In genomic region chr7:45538163-45539041, GRCm38 (mm10) we compare ENCODE assay signal across 10 mouse cellular contexts. TPM values are rescaled to one million over a fixed set of nuclear protein-coding genes. Genes with fewer than 3 reads are reported as not detected.
A peak's percentile ranks its signal among the peaks of the same experiment; 100 is the strongest.
DNase-seq lines count a peak whose midpoint lies in the region; ATAC-seq and TF ChIP-seq lines count a peak whose summit lies in the region.
"Had no signal": no experiment of that assay in that cellular context is flagged by ENCODE, and none has a peak within 500 bp of the region (broad histone marks: within the 10 kb centered on the region; RNA-seq: fewer than 3 reads in every experiment).

No protein-coding gene starts in this region.

- H3K4me2 ChIP-seq in lung, embryonic 14.5 days: peak overlapping the region; percentile 73

- no peaks in the 10 kb centered on the region for H3K36me3 ChIP-seq in thymus, adult 2 months (ENCODE audit: control insufficient read depth, insufficient read depth, low read length)
- H3K36me3 ChIP-seq in lung, embryonic 14.5 days (ENCODE audit: insufficient read depth): no peaks in the 10 kb centered on the region
- H3K36me3 ChIP-seq: G1E had no signal

- no peak overlapping the region for H3K27ac ChIP-seq in thymus, adult 2 months (ENCODE audit: control insufficient read depth, insufficient read depth, low read length)
- H3K27ac ChIP-seq in embryonic fibroblast, embryonic 13.5 days (ENCODE audit: insufficient read depth, low read length): no peak overlapping the region
- H3K27ac ChIP-seq in lung, embryonic 14.5 days (ENCODE audit: low read depth): no peak overlapping the region
- peak overlapping the region; percentile 19; the same call in 1 of the 2 replicates for H3K27ac ChIP-seq in olfactory bulb, adult 2 months (ENCODE audit: insufficient read depth, low read depth, low read length)

- TF ChIP-seq CTCF in thymus, adult 2 months (IDR thresholded peaks at IDR 0.05; ENCODE audit: borderline replicate concordance, control insufficient read depth, extremely low read depth, insufficient read depth, low read length, poor library complexity): no peak
- no peak for TF ChIP-seq CTCF in embryonic fibroblast, embryonic 13.5 days (IDR thresholded peaks at IDR 0.05; ENCODE audit: borderline replicate concordance, insufficient read depth, low read length)
- peak; percentile 55 for TF ChIP-seq CTCF in lung, embryonic 14.5 days (IDR thresholded peaks at IDR 0.05; ENCODE audit: low read depth)
- TF ChIP-seq CTCF in olfactory bulb, adult 2 months (IDR thresholded peaks at IDR 0.05; ENCODE audit: insufficient read depth, low read depth, low read length): no peak

- H3K9ac ChIP-seq in lung, embryonic 14.5 days: peak overlapping the region; percentile 45

- peaks cover 11% of the 10 kb centered on the region for H3K4me1 ChIP-seq in thymus, adult 2 months (replicated peaks; ENCODE audit: control insufficient read depth, insufficient read depth, low read length)
- H3K4me1 ChIP-seq in embryonic fibroblast, embryonic 13.5 days (ENCODE audit: control insufficient read depth, insufficient read depth, low read length): no peaks in the 10 kb centered on the region
- H3K4me1 ChIP-seq in lung, embryonic 14.5 days (ENCODE audit: insufficient read depth): peaks cover 5% of the 10 kb centered on the region; the same call in 1 of the 2 replicates
- peaks cover 8% of the 10 kb centered on the region; the same call in 1 of the 2 replicates for H3K4me1 ChIP-seq in olfactory bulb, adult 2 months (ENCODE audit: control insufficient read depth, insufficient read depth, low read length)

- no peak for DNase-seq in thymus, adult 2 months
- no peak for DNase-seq in thymus, postnatal 14 days
- peak; percentile 54 for DNase-seq in heart, postnatal 4 days
- peak; percentile 49 to 69 for DNase-seq in layer of hippocampus, postnatal 10 days (ENCODE audit: low spot score in 2 of 2)
- DNase-seq in lung, embryonic 14.5 days: peak; percentile 75
- no peak for DNase-seq in adipocyte (ENCODE audit: low spot score)

- ATAC-seq in lung, embryonic 14.5 days (ENCODE audit: insufficient read depth): peak; percentile 83

- no peaks in the 10 kb centered on the region for H3K9me3 ChIP-seq in lung, embryonic 14.5 days (ENCODE audit: low read depth, low read length)
- H3K9me3 ChIP-seq: G1E had no signal

- H3K4me3 ChIP-seq in thymus, adult 2 months (ENCODE audit: control insufficient read depth, insufficient read depth, low read length): peak overlapping the region; percentile 39
- peak overlapping the region; percentile 49 for H3K4me3 ChIP-seq in embryonic fibroblast, embryonic 13.5 days (ENCODE audit: insufficient read depth, low read length)
- H3K4me3 ChIP-seq in lung, embryonic 14.5 days (ENCODE audit: low read depth, low read length): peak overlapping the region; percentile 46
- peak overlapping the region; percentile 69 for H3K4me3 ChIP-seq in olfactory bulb, adult 2 months (ENCODE audit: insufficient read depth, low read depth, low read length)

- TF ChIP-seq POLR2A in thymus, adult 2 months (IDR thresholded peaks at IDR 0.05; ENCODE audit: control insufficient read depth, extremely low read depth, insufficient read depth, low read length, poor library complexity): no peak
- no peak for TF ChIP-seq POLR2A in embryonic fibroblast, embryonic 13.5 days (IDR thresholded peaks at IDR 0.05; ENCODE audit: low read depth, low read length)
- no peak for TF ChIP-seq POLR2A in olfactory bulb, adult 2 months (IDR thresholded peaks at IDR 0.05; ENCODE audit: insufficient read depth, low read depth, low read length)

- H3K27me3 ChIP-seq in thymus, adult 2 months (ENCODE audit: control insufficient read depth, insufficient read depth, low read length): no peaks in the 10 kb centered on the region
- no peaks in the 10 kb centered on the region for H3K27me3 ChIP-seq in lung, embryonic 14.5 days (ENCODE audit: insufficient read depth, low read length)

- 19% methylated on average over 29 of the region's 29 CpGs for WGBS in thymus, adult 2 months
- WGBS in lung, embryonic 14.5 days: 3% methylated on average over 29 of the region's 29 CpGs
- 4% methylated on average over 29 of the region's 29 CpGs for WGBS in olfactory bulb, adult 2 months

RNA-seq across cellular contexts. Expression of gene Plekha4, which starts 12.3 kb away (rescaled TPM):
- 9.7 and 12.3 TPM in 2 replicates for polyA plus RNA-seq in thymus, adult 2 months (2012; rRNA removed)
- 9.1 and 11.4 TPM in 2 replicates for polyA plus RNA-seq in embryonic fibroblast, embryonic 13.5 days (2011; ENCODE audit: insufficient read length, low read depth, missing spikeins)
- total RNA-seq in heart, postnatal 4 days (2021): 1 to 10 TPM; 3.6 to 4.0 TPM
- total RNA-seq in layer of hippocampus, postnatal 10 days (2021): under 1 TPM; 0.80 to 0.94 TPM
- 1.9 and 2.1 TPM in 2 replicates for polyA plus RNA-seq in lung, embryonic 14.5 days (2014; fragmentation: Nextera tagmentation; extraction: Ambion mirVana)
- not detected in 2 replicates for polyA plus RNA-seq in olfactory bulb, adult 2 months (2012; ENCODE audit: insufficient read depth, insufficient read length, low replicate concordance, missing spikeins)

RNA-seq across cellular contexts. Expression of gene Ppp1r15a, which starts 12.3 kb away (rescaled TPM):
- polyA plus RNA-seq in thymus, adult 2 months (2012; rRNA removed): 27.6 and 35.3 TPM in 2 replicates
- polyA plus RNA-seq in embryonic fibroblast, embryonic 13.5 days (2011; ENCODE audit: insufficient read length, low read depth, missing spikeins): 31.7 and 35.9 TPM in 2 replicates
- 10 to 100 TPM; 40.7 to 42.1 TPM for total RNA-seq in heart, postnatal 4 days (2021)
- total RNA-seq in layer of hippocampus, postnatal 10 days (2021): 10 to 100 TPM; 23.6 to 29.3 TPM
- 15.6 and 17.5 TPM in 2 replicates for polyA plus RNA-seq in lung, embryonic 14.5 days (2014; fragmentation: Nextera tagmentation; extraction: Ambion mirVana)
- polyA plus RNA-seq in olfactory bulb, adult 2 months (2012; ENCODE audit: insufficient read depth, insufficient read length, low replicate concordance, missing spikeins): not detected in 2 replicates

RNA-seq across cellular contexts. Expression of gene Hsd17b14, which starts 16.3 kb away (rescaled TPM):
- polyA plus RNA-seq in thymus, adult 2 months (2012; rRNA removed): 2.2 and 2.6 TPM in 2 replicates
- polyA plus RNA-seq in embryonic fibroblast, embryonic 13.5 days (2011; ENCODE audit: insufficient read length, low read depth, missing spikeins): not detected in 2 replicates
- under 1 TPM in 1 of 2 experiments, not detected in 1; 0.20 TPM for total RNA-seq in heart, postnatal 4 days (2021)
- not detected for total RNA-seq in layer of hippocampus, postnatal 10 days (2021)
- 0.57 and 0.66 TPM in 2 replicates for polyA plus RNA-seq in lung, embryonic 14.5 days (2014; fragmentation: Nextera tagmentation; extraction: Ambion mirVana)
- polyA plus RNA-seq in olfactory bulb, adult 2 months (2012; ENCODE audit: insufficient read depth, insufficient read length, low replicate concordance, missing spikeins): not detected in 2 replicates
- total RNA-seq: neutrophil, adult 5-6 weeks had no signal

RNA-seq across cellular contexts. Expression of gene Nucb1, which starts 28.2 kb away (rescaled TPM):
- polyA plus RNA-seq in thymus, adult 2 months (2012; rRNA removed): 204 and 216 TPM in 2 replicates
- polyA plus RNA-seq in embryonic fibroblast, embryonic 13.5 days (2011; ENCODE audit: insufficient read length, low read depth, missing spikeins): 409 and 447 TPM in 2 replicates
- 100 to 1,000 TPM; 121 to 131 TPM for total RNA-seq in heart, postnatal 4 days (2021)
- 100 to 1,000 TPM; 107 to 117 TPM for total RNA-seq in layer of hippocampus, postnatal 10 days (2021)
- 194 and 201 TPM in 2 replicates for polyA plus RNA-seq in lung, embryonic 14.5 days (2014; fragmentation: Nextera tagmentation; extraction: Ambion mirVana)
- polyA plus RNA-seq in olfactory bulb, adult 2 months (2012; ENCODE audit: insufficient read depth, insufficient read length, low replicate concordance, missing spikeins): not detected in 2 replicates

RNA-seq across cellular contexts. Expression of gene Bcat2, which starts 31.6 kb away (rescaled TPM):
- polyA plus RNA-seq in thymus, adult 2 months (2012; rRNA removed): 140 and 173 TPM in 2 replicates
- polyA plus RNA-seq in embryonic fibroblast, embryonic 13.5 days (2011; ENCODE audit: insufficient read length, low read depth, missing spikeins): 25.7 and 30.6 TPM in 2 replicates
- total RNA-seq in heart, postnatal 4 days (2021): 10 to 100 TPM; 56.1 to 64.7 TPM
- total RNA-seq in layer of hippocampus, postnatal 10 days (2021): 10 to 100 TPM; 20.8 to 22.9 TPM
- polyA plus RNA-seq in lung, embryonic 14.5 days (2014; fragmentation: Nextera tagmentation; extraction: Ambion mirVana): 48.9 and 53.4 TPM in 2 replicates
- polyA plus RNA-seq in olfactory bulb, adult 2 months (2012; ENCODE audit: insufficient read depth, insufficient read length, low replicate concordance, missing spikeins): not detected in 2 replicates

Comparison
In these comparisons a context has a peak if more than half of its experiments do, and no peak if none do; other contexts are left out.
1. DNase-seq: peak in heart, postnatal 4 days (single experiment), layer of hippocampus, postnatal 10 days (2 of 2) and lung, embryonic 14.5 days (single experiment); none in thymus, adult 2 months (single experiment), thymus, postnatal 14 days (single experiment) and adipocyte (single experiment).
2. RNA of gene Ppp1r15a, which starts 12.3 kb away (polyA plus RNA-seq): 31.7 to 35.9 TPM in embryonic fibroblast, embryonic 13.5 days, 27.6 to 35.3 TPM in thymus, adult 2 months and 15.6 to 17.5 TPM in lung, embryonic 14.5 days; not detected in olfactory bulb, adult 2 months; every median in the first group is over 10 times any median in the second.
3. Peak in every context shown above with its lines, with median percentiles within 50 percentile points of each other: H3K4me3 ChIP-seq.